Mouse (Mus musculus) heart, adult 2 months (tissue): ENCODE data around the gene Susd4. TPM values are rescaled to one million over a fixed set of nuclear protein-coding genes. Genes with fewer than 3 reads are reported as not detected.

Source experiments
- DNase-seq, 2 experiments: peaks; one replicate each; pipeline ENCODE4 v3.0.0; 2021
- H3K27ac ChIP-seq: fragments of 200-600 bp; 2 replicates; pipeline ENCODE4 v1.8.1; 2022
- H3K27me3 ChIP-seq: fragments of 200-500 bp; 2 replicates; pipeline ENCODE4 v1.6.1; 2012; ENCODE audit warnings: mild to moderate bottlenecking, low read length, inconsistent platforms, mixed read lengths; ENCODE audit not compliant: control insufficient read depth, insufficient read depth
- H3K36me3 ChIP-seq: fragments of 200-500 bp; 2 replicates; pipeline ENCODE4 v1.6.1; 2012; ENCODE audit warnings: low read length, inconsistent platforms; ENCODE audit not compliant: control insufficient read depth, insufficient read depth
- H3K4me1 ChIP-seq: fragments of 200-500 bp; 2 replicates; pipeline ENCODE4 v1.6.1; 2011; ENCODE audit warnings: low read length; ENCODE audit not compliant: control insufficient read depth, insufficient read depth
- H3K4me3 ChIP-seq: fragments of 200-600 bp; 2 replicates; pipeline ENCODE4 v1.8.1; 2022
- H3K79me2 ChIP-seq: fragments of 200-500 bp; replicated peaks from 2 replicates; pipeline ENCODE4 v1.6.1; 2012; ENCODE audit warnings: mild to moderate bottlenecking, inconsistent platforms, low read length, moderate library complexity, mixed read lengths; ENCODE audit not compliant: control insufficient read depth, insufficient read depth
- H3K9ac ChIP-seq: fragments of 200-500 bp; 2 replicates; pipeline ENCODE4 v1.6.1; 2012; ENCODE audit warnings: low read depth, mild to moderate bottlenecking, control low read depth, inconsistent platforms, low read length, mixed read lengths
- CTCF ChIP-seq: fragments of 200-600 bp; IDR thresholded peaks from 2 replicates; pipeline ENCODE4 v1.8.1; 2022; ENCODE audit warnings: antibody characterized with exemption, mild to moderate bottlenecking, moderate library complexity
- EP300 ChIP-seq: fragments of 200-500 bp; IDR thresholded peaks from 2 replicates; pipeline ENCODE4 v1.6.1; 2011; ENCODE audit warnings: low read depth, low read length, control low read depth; ENCODE audit not compliant: insufficient read depth
- POLR2A ChIP-seq: fragments of 200-500 bp; IDR thresholded peaks from 2 replicates; pipeline ENCODE4 v1.6.1; 2011; ENCODE audit warnings: mild to moderate bottlenecking, low read depth, low read length, control low read depth; ENCODE audit not compliant: insufficient read depth
- WGBS: fragments of 180-500 bp; shearing (Covaris S2); methylation state at CpG from one replicate; pipeline ENCODE4 v1.1.7; 2018; 5-methylcytosine and 5-hydroxymethylcytosine counted together
- intact Hi-C: fragments of 180-260 bp; cut with DNase I; formaldehyde crosslinking; loops from one replicate; pipeline ENCODE4 v1.15.1; 2025
- polyA plus RNA-seq: library from polyadenylated mRNA; depleted of rRNA; stranded (reverse); fragments of >200 nt; gene quantifications from 2 replicates; pipeline ENCODE4 v1.2.3, GENCODE M21; 2012
- total RNA-seq, 2 experiments: library from RNA; stranded (reverse); gene quantifications; 2 replicates each; pipeline ENCODE4 v1.2.3; 2021

Gene Susd4
- total and polyA plus RNA-seq, 3 experiments: 0.16 to 0.49 (median 0.34) TPM

GRCm38 (mm10) chr1:182905669-182906068, 142.0 kb downstream of the Susd4 start:
- Histone ChIP-seq H3K4me1 (peaks cover 4% of the 10 kb centered on the region), H3K79me2 (no peaks in the 10 kb centered on the region), H3K27ac (no peak overlapping the region), H3K9ac (no peak overlapping the region), H3K4me3 (no peak overlapping the region), H3K27me3 (no peaks in the 10 kb centered on the region), H3K36me3 (no peaks in the 10 kb centered on the region)
- 26% methylated on average over 3 of the region's 3 CpGs for WGBS
- TF ChIP-seq POLR2A (no peak), EP300 (no peak), CTCF (no peak)
- intact Hi-C loops: no loop called here
- DNase-seq: no peak

GRCm38 (mm10) chr1:182908050-182909036, 144.7 kb downstream of the Susd4 start:
- Histone ChIP-seq H3K36me3 (no peaks in the 10 kb centered on the region), H3K4me3 (no peak overlapping the region), H3K4me1 (peaks cover 4% of the 10 kb centered on the region), H3K27ac (peak overlapping the region; percentile 31; the same call in 1 of the 2 replicates), H3K79me2 (no peaks in the 10 kb centered on the region), H3K27me3 (no peaks in the 10 kb centered on the region), H3K9ac (no peak overlapping the region)
- WGBS: 18% methylated on average over 14 of the region's 14 CpGs
- intact Hi-C loops: no loop called here
- TF ChIP-seq POLR2A (no peak), EP300 (peak; percentile 62), CTCF (no peak)
- DNase-seq: peak; percentile 88 to 92

DNA sequence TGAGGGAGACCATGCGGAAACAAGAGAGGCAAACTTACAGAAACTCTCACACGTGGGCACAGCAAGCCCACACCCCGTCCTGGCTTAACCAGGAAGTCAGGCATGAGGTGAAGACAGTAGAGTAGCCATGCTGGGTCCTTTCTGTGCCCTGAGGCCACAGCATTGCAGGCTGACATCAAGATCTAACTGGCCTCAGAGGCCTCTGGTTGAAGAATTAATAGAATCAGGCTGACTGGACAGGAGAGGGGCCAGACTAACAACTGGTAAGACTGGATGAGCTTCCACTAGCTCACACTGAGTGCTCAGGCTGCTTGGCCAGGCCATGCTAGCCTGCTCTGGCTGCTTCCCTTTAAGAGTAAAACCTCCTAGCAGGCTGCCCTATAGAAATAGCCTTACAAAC, 145.4 kb downstream of the Susd4 start:
- no peak for DNase-seq
- Histone ChIP-seq H3K27me3 (no peaks in the 10 kb centered on the region), H3K79me2 (no peaks in the 10 kb centered on the region), H3K36me3 (no peaks in the 10 kb centered on the region), H3K4me3 (no peak overlapping the region), H3K9ac (no peak overlapping the region), H3K4me1 (peaks cover 4% of the 10 kb centered on the region), H3K27ac (no peak overlapping the region; the same call in 1 of the 2 replicates)
- WGBS: 72% methylated on average over 3 of the region's 3 CpGs
- intact Hi-C loops: no loop called here
- TF ChIP-seq POLR2A (no peak), EP300 (no peak), CTCF (no peak)

GRCm38 (mm10) chr1:182909596-182909995, 145.9 kb downstream of the Susd4 start:
- H3K9ac ChIP-seq: no peak overlapping the region
- peaks cover 4% of the 10 kb centered on the region for H3K4me1 ChIP-seq
- TF ChIP-seq CTCF (no peak), POLR2A (no peak), EP300 (no peak)
- 82% methylated on average over 5 of the region's 5 CpGs for WGBS
- no peaks in the 10 kb centered on the region for H3K79me2 ChIP-seq
- DNase-seq: no peak
- no peaks in the 10 kb centered on the region for H3K27me3 ChIP-seq
- no peak overlapping the region for H3K4me3 ChIP-seq
- intact Hi-C loops: no loop called here
- no peak overlapping the region for H3K27ac ChIP-seq
- H3K36me3 ChIP-seq: no peaks in the 10 kb centered on the region

GRCm38 (mm10) chr1:182912591-182912990, 148.9 kb downstream of the Susd4 start:
- H3K36me3 ChIP-seq: no peaks in the 10 kb centered on the region
- H3K79me2 ChIP-seq: no peaks in the 10 kb centered on the region
- 57% methylated on average over 2 of the region's 2 CpGs for WGBS
- DNase-seq: peak in 1 of 2 experiments; percentile 1
- no peak overlapping the region for H3K4me3 ChIP-seq
- TF ChIP-seq CTCF (no peak), EP300 (no peak), POLR2A (no peak)
- intact Hi-C loops: no loop called here
- H3K27ac ChIP-seq: no peak overlapping the region
- peaks cover 4% of the 10 kb centered on the region for H3K4me1 ChIP-seq
- H3K9ac ChIP-seq: no peak overlapping the region
- H3K27me3 ChIP-seq: no peaks in the 10 kb centered on the region
